Mouse (Mus musculus) forebrain, embryonic 10.5 days (tissue): ENCODE results near the gene Bcas3. TPM values are rescaled to one million over a fixed set of nuclear protein-coding genes. Genes with fewer than 3 reads are reported as not detected.
"Not testable (repeated sequence)": the region's sequence is repeated elsewhere in the genome, so short reads cannot be mapped to it uniquely, and the experiment has no call there.

ENCODE experiments used
- DNase-seq: peaks from one replicate; pipeline ENCODE4 v3.0.0-alpha.2; 2017; ENCODE audit warnings: low spot score; ENCODE audit errors: extremely low spot score
- H3K27ac ChIP-seq: fragments of 300-500 bp; sonication (generic); 2 replicates; pipeline ENCODE4 v1.5.1; 2016; ENCODE audit warnings: mild to moderate bottlenecking
- H3K27me3 ChIP-seq: fragments of 300-500 bp; sonication (generic); 2 replicates; pipeline ENCODE4 v1.6.1; 2016; ENCODE audit warnings: mild to moderate bottlenecking; ENCODE audit not compliant: poor library complexity, severe bottlenecking
- H3K36me3 ChIP-seq: fragments of 300-500 bp; sonication (generic); replicated peaks from 2 replicates; pipeline ENCODE4 v1.6.1; 2016; ENCODE audit warnings: mild to moderate bottlenecking, moderate library complexity
- H3K4me1 ChIP-seq: fragments of 300-500 bp; sonication (generic); 2 replicates; pipeline ENCODE4 v1.6.1; 2016
- H3K4me3 ChIP-seq: fragments of 300-500 bp; sonication (generic); 2 replicates; pipeline ENCODE4 v1.5.1; 2016; ENCODE audit warnings: mild to moderate bottlenecking, moderate library complexity
- H3K9me3 ChIP-seq: fragments of 300-500 bp; sonication (generic); 2 replicates; pipeline ENCODE4 v1.6.1; 2016; ENCODE audit warnings: mild to moderate bottlenecking, moderate library complexity
- WGBS: fragments of 180-500 bp; shearing (Covaris S2); methylation state at CpG from one replicate; pipeline ENCODE4 v1.1.7; 2016; 5-methylcytosine and 5-hydroxymethylcytosine counted together
- polyA plus RNA-seq: library from polyadenylated mRNA; unstranded; fragments of >200 nt; fragmentation: Nextera tagmentation; extraction: Ambion mirVana; gene quantifications from 2 replicates; pipeline ENCODE4 v1.2.1, GENCODE M21; 2016

Gene Bcas3
- polyA plus RNA-seq, 1 experiment from 2014 or later: 19.6 TPM

GRCm38 (mm10) chr11:85502031-85502430 is 149.1 kb downstream of the Bcas3 start:
- no peak overlapping the region for H3K27ac ChIP-seq

GRCm38 (mm10) chr11:85504812-85505211 is 151.8 kb downstream of the Bcas3 start:
- H3K9me3 ChIP-seq, H3K27ac ChIP-seq, H3K36me3 ChIP-seq, H3K4me3 ChIP-seq, DNase-seq, H3K4me1 ChIP-seq, H3K27me3 ChIP-seq: not testable (repeated sequence)
- WGBS: 55% methylated on average over 4 of the region's 4 CpGs

More at GRCm38 (mm10) chr11:85502031-85502430, 149.1 kb downstream of the Bcas3 start:
- 73% methylated on average over 3 of the region's 3 CpGs for whole genome bisulfite sequencing
- Histone ChIP-seq H3K36me3 (no peaks in the 10 kb centered on the region), H3K27me3 (peaks cover 6% of the 10 kb centered on the region), H3K9me3 (no peaks in the 10 kb centered on the region), H3K4me3 (no peak overlapping the region), H3K4me1 (no peaks in the 10 kb centered on the region)
- no peak for DNase-seq

GRCm38 (mm10) chr11:85505811-85506210 is 152.8 kb downstream of the Bcas3 start:
- Histone ChIP-seq H3K27ac (no peak overlapping the region), H3K9me3 (no peaks in the 10 kb centered on the region), H3K36me3 (no peaks in the 10 kb centered on the region), H3K4me1 (no peaks in the 10 kb centered on the region), H3K27me3 (peaks cover 6% of the 10 kb centered on the region), H3K4me3 (no peak overlapping the region)
- no peak for DNase-seq
- 91% methylated on average over 4 of the region's 4 CpGs for WGBS

- DNase-seq: no peak
- WGBS: 93% methylated on average over 12 of the region's 12 CpGs
- H3K4me1 ChIP-seq: no peaks in the 10 kb centered on the region
Observed at GRCm38 (mm10) chr11:85509334-85509733, 156.4 kb downstream of the Bcas3 start.

GRCm38 (mm10) chr11:85511270-85511904 is 158.4 kb downstream of the Bcas3 start:
- Histone ChIP-seq H3K4me3 (no peak overlapping the region), H3K4me1 (no peaks in the 10 kb centered on the region), H3K9me3 (no peaks in the 10 kb centered on the region), H3K27me3 (peaks cover 9% of the 10 kb centered on the region), H3K36me3 (no peaks in the 10 kb centered on the region), H3K27ac (no peak overlapping the region)
- no peak for DNase-seq
- 91% methylated on average over 9 of the region's 9 CpGs for WGBS

More at GRCm38 (mm10) chr11:85509334-85509733, 156.4 kb downstream of the Bcas3 start:
- no peak overlapping the region for H3K27ac ChIP-seq
- H3K36me3 ChIP-seq: no peaks in the 10 kb centered on the region
- H3K4me3 ChIP-seq: no peak overlapping the region
- peaks cover 1% of the 10 kb centered on the region; the same call in 1 of the 2 replicates for H3K27me3 ChIP-seq
- H3K9me3 ChIP-seq: no peaks in the 10 kb centered on the region

GRCm38 (mm10) chr11:85516724-85517123 is 163.8 kb downstream of the Bcas3 start:
- no peaks in the 10 kb centered on the region for H3K36me3 ChIP-seq
- WGBS: 90% methylated on average over 7 of the region's 7 CpGs
- no peaks in the 10 kb centered on the region for H3K4me1 ChIP-seq
- H3K4me3 ChIP-seq: no peak overlapping the region
- peaks cover 56% of the 10 kb centered on the region for H3K27me3 ChIP-seq
- no peaks in the 10 kb centered on the region for H3K9me3 ChIP-seq
- H3K27ac ChIP-seq: no peak overlapping the region
- no peak for DNase-seq

- Histone ChIP-seq H3K9me3 (no peaks in the 10 kb centered on the region), H3K4me1 (no peaks in the 10 kb centered on the region; the same call in 1 of the 2 replicates), H3K27me3 (peaks cover 71% of the 10 kb centered on the region), H3K27ac (no peak overlapping the region), H3K36me3 (no peaks in the 10 kb centered on the region), H3K4me3 (no peak overlapping the region)
- 53% methylated on average over 3 of the region's 3 CpGs for WGBS
- no peak for DNase-seq
Observed at GRCm38 (mm10) chr11:85518025-85518756, 165.2 kb downstream of the Bcas3 start.

- H3K27ac ChIP-seq: no peak overlapping the region
- H3K4me3 ChIP-seq: no peak overlapping the region
- no peaks in the 10 kb centered on the region for H3K9me3 ChIP-seq
- peaks cover 20% of the 10 kb centered on the region for H3K4me1 ChIP-seq
- WGBS: 86% methylated on average over 12 of the region's 12 CpGs
- DNase-seq: no peak
- peaks cover 85% of the 10 kb centered on the region for H3K27me3 ChIP-seq
- H3K36me3 ChIP-seq: no peaks in the 10 kb centered on the region
Observed at GRCm38 (mm10) chr11:85520236-85520635, 167.3 kb downstream of the Bcas3 start.

- WGBS: 74% methylated on average over 4 of the region's 4 CpGs
- Histone ChIP-seq H3K9me3 (no peaks in the 10 kb centered on the region), H3K4me1 (peaks cover 27% of the 10 kb centered on the region), H3K4me3 (no peak overlapping the region), H3K27me3 (peaks cover 92% of the 10 kb centered on the region), H3K36me3 (no peaks in the 10 kb centered on the region), H3K27ac (no peak overlapping the region)
- DNase-seq: no peak
Observed at GRCm38 (mm10) chr11:85520996-85521395, 168.0 kb downstream of the Bcas3 start.

GRCm38 (mm10) chr11:85523646-85524045 is 170.7 kb downstream of the Bcas3 start:
- H3K27me3 ChIP-seq: peaks cover 96% of the 10 kb centered on the region
- H3K36me3 ChIP-seq: no peaks in the 10 kb centered on the region
- no peaks in the 10 kb centered on the region for H3K9me3 ChIP-seq
- no peak for DNase-seq
- 17% methylated on average over 6 of the region's 6 CpGs for WGBS
- 0 out of 2 replicates have a peak overlapping the region, but pooled peaks have one; percentile 8 for H3K27ac ChIP-seq
- H3K4me1 ChIP-seq: peaks cover 44% of the 10 kb centered on the region
- peak overlapping the region; percentile 45; the same call in 1 of the 2 replicates for H3K4me3 ChIP-seq

- 6% methylated on average over 12 of the region's 12 CpGs for WGBS
- H3K27ac ChIP-seq: peak overlapping the region; percentile 15; the same call in 1 of the 2 replicates
- H3K36me3 ChIP-seq: no peaks in the 10 kb centered on the region
- peak overlapping the region; percentile 45 for H3K4me3 ChIP-seq
- H3K27me3 ChIP-seq: peaks cover 96% of the 10 kb centered on the region
- peaks cover 44% of the 10 kb centered on the region for H3K4me1 ChIP-seq
- no peaks in the 10 kb centered on the region for H3K9me3 ChIP-seq
- peak; percentile 80 for DNase-seq
Observed at GRCm38 (mm10) chr11:85524186-85524585, 171.2 kb downstream of the Bcas3 start.

GRCm38 (mm10) chr11:85524841-85525500 is 172.0 kb downstream of the Bcas3 start:
- H3K9me3 ChIP-seq: no peaks in the 10 kb centered on the region
- H3K4me3 ChIP-seq: peak overlapping the region; percentile 45
- no peak overlapping the region for H3K27ac ChIP-seq
- peaks cover 44% of the 10 kb centered on the region for H3K4me1 ChIP-seq
- H3K36me3 ChIP-seq: no peaks in the 10 kb centered on the region
- peak; percentile 27 for DNase-seq
- H3K27me3 ChIP-seq: peaks cover 96% of the 10 kb centered on the region
- WGBS: 11% methylated on average over 16 of the region's 16 CpGs

- H3K4me3 ChIP-seq: no peak overlapping the region
- no peaks in the 10 kb centered on the region for H3K9me3 ChIP-seq
- peaks cover 44% of the 10 kb centered on the region for H3K4me1 ChIP-seq
- H3K27me3 ChIP-seq: peaks cover 93% of the 10 kb centered on the region
- no peaks in the 10 kb centered on the region for H3K36me3 ChIP-seq
- no peak for DNase-seq
- H3K27ac ChIP-seq: no peak overlapping the region
- 32% methylated on average over 10 of the region's 10 CpGs for WGBS
Observed at GRCm38 (mm10) chr11:85525501-85525885, 172.5 kb downstream of the Bcas3 start.
